Mouse (Mus musculus) cortical plate, adult 2 months (tissue): Measurements from ENCODE around the gene C2cd3.

Source experiments
- CTCF ChIP-seq: fragments of 200-500 bp; IDR thresholded peaks from 2 replicates; pipeline ENCODE4 v1.5.1; 2011; ENCODE audit warnings: mild to moderate bottlenecking, control low read depth, low read length; ENCODE audit not compliant: insufficient read depth; ENCODE audit errors: extremely low read depth
- POLR2A ChIP-seq: fragments of 200-500 bp; IDR thresholded peaks from 2 replicates; pipeline ENCODE4 v1.6.1; 2011; ENCODE audit warnings: mild to moderate bottlenecking, low read length, control low read depth; ENCODE audit not compliant: insufficient read depth; ENCODE audit errors: extremely low read depth

DNA sequence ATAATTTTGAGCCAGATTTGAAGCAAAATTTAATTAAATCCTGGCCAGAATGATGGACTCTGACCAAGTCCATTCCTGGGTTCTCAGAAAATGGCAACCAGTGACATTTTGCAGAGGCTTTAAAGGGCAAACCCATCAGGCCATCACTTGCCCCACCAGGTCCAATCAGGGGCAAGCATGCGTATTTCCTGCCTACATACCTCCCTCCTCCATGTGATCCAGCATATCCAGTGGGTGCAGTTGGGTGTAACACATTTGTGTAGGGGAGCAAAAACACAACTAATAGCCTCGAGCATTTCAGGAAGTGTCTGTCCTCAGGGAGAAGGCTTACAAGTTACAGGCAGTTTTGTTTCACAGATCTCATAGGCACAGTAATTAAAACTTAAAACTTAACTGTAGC lies 115.3 kb downstream of the C2cd3 start:
- TF ChIP-seq CTCF (no peak), POLR2A (no peak)
